Comparison of ENCODE assay signal across 9 mouse cellular contexts in the genomic region with DNA sequence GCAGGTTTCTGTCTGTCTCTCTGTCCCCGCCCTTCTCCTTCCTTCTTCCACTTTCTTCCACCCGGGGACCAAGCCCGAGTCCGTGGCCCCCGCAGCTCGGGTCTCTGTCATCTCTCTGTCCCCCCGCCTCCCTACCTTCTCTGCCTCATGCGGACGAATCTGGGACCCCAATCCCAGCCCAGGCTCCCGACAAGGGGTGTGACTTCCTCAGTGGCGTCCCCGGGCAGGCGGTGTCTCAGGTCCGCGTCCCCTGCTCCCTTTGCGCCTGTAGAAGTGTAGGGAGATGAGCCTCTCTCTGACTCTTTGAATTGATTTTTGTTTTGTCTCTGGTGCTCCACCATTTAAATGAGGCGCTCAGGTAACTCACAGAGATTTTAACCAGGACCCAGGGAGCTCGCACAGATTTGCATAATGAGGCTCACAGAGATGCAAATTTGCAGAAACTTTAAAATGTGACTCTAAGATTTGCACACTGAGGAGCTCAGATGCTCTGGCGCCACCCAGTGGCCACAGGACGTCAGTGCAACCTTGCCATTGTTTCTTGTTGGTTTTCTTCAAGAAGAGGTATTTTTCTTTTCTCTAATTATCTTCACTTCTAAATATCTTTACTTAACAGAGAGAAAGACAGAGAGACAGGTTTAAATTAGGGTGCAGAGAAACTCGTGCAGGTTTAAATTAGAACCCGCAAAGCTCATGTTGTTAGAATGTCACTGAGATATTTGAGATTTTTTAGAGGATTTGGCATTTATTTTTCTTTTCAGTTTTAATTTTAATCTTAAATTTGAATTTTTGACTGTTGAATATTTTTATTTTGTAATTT. TPM values are rescaled to one million over a fixed set of nuclear protein-coding genes. Genes with fewer than 3 reads are reported as not detected.
DNase-seq lines count a peak whose midpoint lies in the region; ATAC-seq and TF ChIP-seq lines count a peak whose summit lies in the region.
"Not testable (repeated sequence)": the region's sequence is repeated elsewhere in the genome, so short reads cannot be mapped to it uniquely, and the experiment has no call there.
"Had no signal": no experiment of that assay in that cellular context is flagged by ENCODE, and none has a peak within 500 bp of the region (broad histone marks: within the 10 kb centered on the region; RNA-seq: fewer than 3 reads in every experiment).

No protein-coding gene starts in this region.

- H3K27ac ChIP-seq in forebrain, embryonic 15.5 days (replicated peaks); heart, postnatal 0 days (ENCODE audit: low read depth); stomach, embryonic 15.5 days: not testable (repeated sequence)

- not testable (repeated sequence) for TF ChIP-seq EP300 in heart, postnatal 0 days (IDR thresholded peaks at IDR 0.05; ENCODE audit: low read depth)

- H3K9me3 ChIP-seq in forebrain, embryonic 15.5 days; heart, postnatal 0 days (replicated peaks; ENCODE audit: control insufficient read depth, low read length); stomach, embryonic 15.5 days: not testable (repeated sequence)

- H3K4me3 ChIP-seq in forebrain, embryonic 15.5 days; heart, postnatal 0 days (ENCODE audit: low read depth, low read length); stomach, embryonic 15.5 days (replicated peaks): not testable (repeated sequence)

- peak; percentile 41 to 42 for DNase-seq in CD8-positive naive resting alpha-beta T cell, adult 2 months (ENCODE audit: low read depth in 2 of 2, low spot score in 2 of 2)
- DNase-seq in cerebellum, adult 11 months, result peak; percentile 41
- DNase-seq in heart, postnatal 0 days (ENCODE audit: low spot score), result not testable (repeated sequence)
- DNase-seq in kidney, postnatal 10 days, result peak; percentile 68
- peak; percentile 13 for DNase-seq in liver

- WGBS in forebrain, embryonic 15.5 days, result 79% methylated on average over 22 of the region's 22 CpGs
- 65% methylated on average over 16 of the region's 22 CpGs for WGBS in heart, postnatal 0 days
- WGBS in stomach, embryonic 15.5 days, result 80% methylated on average over 22 of the region's 22 CpGs

- ATAC-seq in forebrain, embryonic 15.5 days (replicated peaks), result peak; percentile 89
- peak; percentile 76 for ATAC-seq in heart, postnatal 0 days (ENCODE audit: insufficient read depth, low read depth)
- peak; percentile 99 for ATAC-seq in monocyte, adult 5-6 weeks (replicated peaks; ENCODE audit: insufficient number of reproducible peaks, low FRiP score, low TSS enrichment, poor library complexity, severe bottlenecking)
- peak; percentile 60 for ATAC-seq in stomach, embryonic 15.5 days (ENCODE audit: insufficient read depth, low FRiP score, low read depth)

- not testable (repeated sequence) for H3K36me3 ChIP-seq in forebrain, embryonic 15.5 days; heart, postnatal 0 days (replicated peaks; ENCODE audit: control insufficient read depth, insufficient read depth, low read length); stomach, embryonic 15.5 days

- H3K9ac ChIP-seq in forebrain, embryonic 15.5 days (replicated peaks); heart, postnatal 0 days (replicated peaks; ENCODE audit: low read depth, low read length); stomach, embryonic 15.5 days: not testable (repeated sequence)

- H3K27me3 ChIP-seq in forebrain, embryonic 15.5 days; heart, postnatal 0 days (ENCODE audit: control insufficient read depth, insufficient read depth, low read length); stomach, embryonic 15.5 days (replicated peaks): not testable (repeated sequence)

- not testable (repeated sequence) for TF ChIP-seq CTCF in heart, postnatal 0 days (IDR thresholded peaks at IDR 0.05; ENCODE audit: low read depth)

- not testable (repeated sequence) for H3K4me1 ChIP-seq in forebrain, embryonic 15.5 days; heart, postnatal 0 days (ENCODE audit: control insufficient read depth, insufficient read depth); stomach, embryonic 15.5 days

- H3K4me2 ChIP-seq in forebrain, embryonic 15.5 days (replicated peaks); heart, postnatal 0 days (ENCODE audit: low read depth, low read length); stomach, embryonic 15.5 days: not testable (repeated sequence)

RNA-seq across cellular contexts. Expression of gene Gm21860, which starts 35.8 kb away (rescaled TPM):
- not detected in 2 replicates for polyA plus RNA-seq in forebrain, embryonic 15.5 days (2015; fragmentation: Nextera tagmentation; extraction: Ambion mirVana)
- total RNA-seq in heart, postnatal 0 days (2014; rRNA removed; ENCODE audit: low replicate concordance), result not detected in 2 replicates
- polyA plus RNA-seq in heart, postnatal 0 days (2015; fragmentation: Nextera tagmentation; extraction: Ambion mirVana), result not detected in 2 replicates
- total RNA-seq in monocyte, adult 5-6 weeks (2017), result not detected in 3 replicates
- not detected in 2 replicates for polyA plus RNA-seq in stomach, embryonic 15.5 days (2015; fragmentation: Nextera tagmentation; extraction: Ambion mirVana)
- total RNA-seq: left cerebral cortex, postnatal 14 days had no signal
